Mouse (Mus musculus) liver, postnatal 0 days (tissue): Measurements from ENCODE around the gene Tatdn3.
A peak's percentile ranks its signal among the peaks of the same experiment; 100 is the strongest.

Experiments used
- CTCF ChIP-seq: sonication (generic); IDR thresholded peaks from 2 replicates; pipeline ENCODE4 v1.5.1; 2016; ENCODE audit warnings: antibody characterized with exemption, low read depth
- EP300 ChIP-seq: IDR thresholded peaks from 2 replicates; pipeline ENCODE4 v1.6.1; 2016; ENCODE audit warnings: antibody characterized with exemption, low read depth, mild to moderate bottlenecking

GRCm38 (mm10) chr1:191083230-191083629 is 20.5 kb upstream of the Tatdn3 start:
- TF ChIP-seq CTCF (peak; percentile 7; the same call in 1 of the 2 replicates), EP300 (no peak; the same call in 1 of the 2 replicates)
